Mouse (Mus musculus): ENCODE measurements around the gene Cd72.

DNA sequence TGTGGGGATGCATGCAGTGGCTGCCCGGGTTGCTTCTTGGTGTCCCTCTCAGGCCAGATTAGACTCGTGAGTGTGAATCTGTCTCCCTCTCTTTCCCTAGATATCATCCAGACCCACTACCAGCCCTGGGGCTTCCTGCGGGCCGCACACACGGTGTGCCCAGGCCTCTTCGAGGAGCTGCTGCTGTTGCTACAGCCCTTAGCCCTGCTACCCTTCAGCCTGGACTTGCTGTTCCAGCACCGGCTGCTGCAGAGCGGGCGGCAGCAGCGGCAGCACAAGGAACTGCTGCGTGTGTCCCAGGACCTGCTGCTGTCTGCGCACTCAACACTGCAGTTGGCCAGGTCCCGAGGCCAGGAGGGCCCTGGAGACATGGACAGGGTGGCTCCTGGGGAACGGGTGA lies 29.2 kb downstream of the Cd72 start:
- TF ChIP-seq CTCF (IDR thresholded peaks at IDR 0.05; ENCODE audit: borderline replicate concordance, extremely low read depth, insufficient read depth, insufficient read length), result no peak
- TF ChIP-seq POLR2A (IDR thresholded peaks at IDR 0.05; ENCODE audit: borderline replicate concordance, extremely low read depth, insufficient read depth, insufficient read length, poor library complexity, severe bottlenecking), result no peak
